19 mouse cellular contexts compared by ENCODE assay signal in genomic region chr2:69189222-69189621, GRCm38 (mm10). TPM values are rescaled to one million over a fixed set of nuclear protein-coding genes. Genes with fewer than 3 reads are reported as not detected.
"Had no signal": no experiment of that assay in that cellular context is flagged by ENCODE, and none has a peak within 500 bp of the region (broad histone marks: within the 10 kb centered on the region; RNA-seq: fewer than 3 reads in every experiment).

No protein-coding gene starts in this region.

- H3K36me3 ChIP-seq: neural tube, embryonic 15.5 days had no signal

- H3K4me3 ChIP-seq: neural tube, embryonic 13.5 days; neural tube, embryonic 15.5 days; stomach, embryonic 15.5 days had no signal

- H3K4me1 ChIP-seq: neural tube, embryonic 13.5 days; neural tube, embryonic 15.5 days; stomach, embryonic 15.5 days had no signal

- H3K9me3 ChIP-seq: neural tube, embryonic 13.5 days; neural tube, embryonic 15.5 days; stomach, embryonic 15.5 days had no signal

- H3K27me3 ChIP-seq: neural tube, embryonic 13.5 days; neural tube, embryonic 15.5 days; stomach, embryonic 15.5 days had no signal

- DNase-seq: retina, postnatal 1 day; right cerebral cortex, postnatal 14 days; spleen, adult 18-20 months; thymus, adult 18-20 months; thymus, adult 2 months; thymus, postnatal 14 days; thymus, postnatal 25 days; thymus, postnatal 36 days; thymus, postnatal 4 days had no signal

- H3K9ac ChIP-seq: neural tube, embryonic 13.5 days; neural tube, embryonic 15.5 days; stomach, embryonic 15.5 days had no signal

- H3K27ac ChIP-seq: neural tube, embryonic 13.5 days; neural tube, embryonic 15.5 days; stomach, embryonic 15.5 days; stomach, postnatal 0 days had no signal

- H3K4me2 ChIP-seq: neural tube, embryonic 13.5 days; neural tube, embryonic 15.5 days; stomach, embryonic 15.5 days had no signal

RNA-seq across cellular contexts. Expression of gene G6pc2, which starts 21.7 kb away (rescaled TPM):
- total RNA-seq: neutrophil, adult 5-6 weeks had no signal
- polyA plus RNA-seq: small intestine, adult 2 months; spleen, adult 2 months; stomach, embryonic 14.5 days; stomach, postnatal 0 days; thymus, adult 2 months; thymus, postnatal 0 days; urinary bladder, adult 2 months had no signal
